Mouse (Mus musculus): ENCODE data around the gene Fam168a.

DNA sequence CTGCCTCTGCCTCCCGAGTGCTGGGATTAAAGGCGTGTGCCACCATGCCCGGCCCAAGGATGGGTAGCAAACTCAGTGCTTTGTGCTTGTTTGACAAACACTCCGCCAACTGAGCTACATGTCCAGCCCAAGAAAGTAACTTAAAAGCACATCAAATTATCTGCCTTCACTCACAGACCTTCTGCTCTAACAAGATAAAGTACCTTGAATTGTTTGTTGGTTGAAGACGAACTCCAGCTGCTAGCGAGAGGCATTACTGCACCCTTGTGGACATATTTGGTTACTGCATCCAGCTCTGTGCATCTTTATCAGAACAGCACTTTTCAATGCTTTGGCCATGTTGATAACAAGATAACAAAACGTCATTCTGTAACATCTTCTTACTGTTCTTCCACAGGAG, 21.9 kb upstream of the Fam168a start:
- TF ChIP-seq CTCF (IDR thresholded peaks at IDR 0.05; ENCODE audit: extremely low read depth, insufficient read depth, low read length) (peak; percentile 90), POLR2A (IDR thresholded peaks at IDR 0.05; ENCODE audit: extremely low read depth, insufficient read depth, low read length) (no peak)

Measured in cortical plate, adult 2 months (tissue).